Mouse (Mus musculus) hindbrain, embryonic 15.5 days (tissue): ENCODE measurements around the gene Taok2. TPM values are rescaled to one million over a fixed set of nuclear protein-coding genes. Genes with fewer than 3 reads are reported as not detected.
A peak's percentile ranks its signal among the peaks of the same experiment; 100 is the strongest.

Experiments used
- ATAC-seq: fragments of 200-750 bp; cut with Nextera tagmentation; 2 replicates; pipeline ENCODE4 v1.8.0; 2017; ENCODE audit warnings: low read depth, moderate number of reproducible peaks, moderate TSS enrichment; ENCODE audit not compliant: low FRiP score
- H3K27ac ChIP-seq: fragments of 300-500 bp; sonication (generic); replicated peaks from 2 replicates; pipeline ENCODE4 v1.5.1; 2015; ENCODE audit warnings: mild to moderate bottlenecking, inconsistent platforms
- H3K27me3 ChIP-seq: fragments of 300-500 bp; sonication (generic); 2 replicates; pipeline ENCODE4 v1.6.1; 2015; ENCODE audit warnings: control low read depth, inconsistent platforms
- H3K36me3 ChIP-seq: fragments of 300-500 bp; sonication (generic); 2 replicates; pipeline ENCODE4 v1.6.1; 2015; ENCODE audit warnings: control low read depth, inconsistent platforms
- H3K4me1 ChIP-seq: fragments of 300-500 bp; sonication (generic); replicated peaks from 2 replicates; pipeline ENCODE4 v1.6.1; 2015; ENCODE audit warnings: control low read depth, inconsistent platforms
- H3K4me2 ChIP-seq: fragments of 300-500 bp; sonication (generic); 2 replicates; pipeline ENCODE4 v1.6.1; 2015; ENCODE audit warnings: moderate library complexity, mild to moderate bottlenecking, inconsistent platforms
- H3K4me3 ChIP-seq: fragments of 300-500 bp; sonication (generic); 2 replicates; pipeline ENCODE4 v1.5.1; 2015; ENCODE audit warnings: mild to moderate bottlenecking, inconsistent platforms
- H3K9ac ChIP-seq: fragments of 300-500 bp; sonication (generic); 2 replicates; pipeline ENCODE4 v1.6.1; 2015; ENCODE audit warnings: inconsistent platforms
- H3K9me3 ChIP-seq: fragments of 300-500 bp; sonication (generic); 2 replicates; pipeline ENCODE4 v1.6.1; 2016; ENCODE audit warnings: control low read depth, inconsistent platforms
- WGBS: fragments of 180-500 bp; shearing (Covaris S2); methylation state at CpG from one replicate; pipeline ENCODE4 v1.1.7; 2015; 5-methylcytosine and 5-hydroxymethylcytosine counted together
- polyA plus RNA-seq: library from polyadenylated mRNA; unstranded; fragments of >200 nt; fragmentation: Nextera tagmentation; extraction: Ambion mirVana; gene quantifications from 2 replicates; pipeline ENCODE4 v1.2.1, GENCODE M21; 2015

The Taok2 gene
- polyA plus RNA-seq, 1 experiment from 2014 or later: 58.1 TPM

DNA sequence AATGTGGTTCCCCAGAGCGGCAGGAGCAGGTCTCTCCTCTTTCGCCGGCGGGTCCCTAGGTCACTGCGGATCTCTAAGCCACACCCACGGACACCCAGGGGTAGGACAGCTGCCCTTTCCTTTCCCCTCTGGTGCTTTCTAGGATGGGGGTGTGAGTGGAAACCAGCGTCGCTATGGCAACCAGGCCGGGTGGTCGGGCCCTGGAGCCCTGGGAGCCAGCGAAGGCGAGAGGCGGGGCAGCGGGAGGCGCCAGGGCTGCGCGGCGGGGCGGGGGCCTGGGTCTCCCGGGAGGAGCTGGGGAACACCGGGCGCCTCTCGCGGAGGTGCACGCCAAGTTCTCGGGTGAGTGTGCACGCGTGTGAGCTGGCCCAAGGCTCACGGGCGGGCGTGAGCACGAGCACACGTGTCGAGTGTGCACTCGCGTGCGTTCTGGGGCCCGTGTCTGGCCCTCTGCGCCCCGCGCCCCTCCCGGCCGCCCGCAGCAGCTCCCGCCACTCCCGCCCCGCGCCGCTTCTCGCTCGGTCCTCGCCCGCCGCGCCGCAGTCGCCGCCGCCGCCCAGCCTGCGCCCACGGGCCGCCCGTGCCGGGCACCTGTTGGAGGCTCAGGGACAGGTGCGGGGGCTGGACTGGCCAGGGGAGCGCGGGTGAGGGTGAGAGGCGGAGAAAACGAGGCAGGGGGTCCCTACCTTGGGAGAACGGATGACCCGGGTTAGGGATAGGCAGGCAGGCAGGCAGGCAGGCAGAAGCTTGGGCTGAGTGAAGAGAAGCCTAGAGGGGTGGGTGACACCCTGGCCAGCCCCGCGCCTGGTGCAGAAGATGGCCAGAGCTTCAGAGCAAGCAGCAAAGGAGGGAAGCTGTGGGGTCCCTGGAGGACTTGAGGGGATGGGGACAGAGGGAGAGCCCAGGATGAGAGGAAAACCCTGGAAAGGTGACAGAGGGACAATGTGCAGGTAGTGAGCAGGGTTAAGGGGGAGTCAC is 36.8 kb downstream of the Taok2 start:
- Histone ChIP-seq H3K4me1 (peaks cover 24% of the 10 kb centered on the region), H3K27me3 (peaks cover 10% of the 10 kb centered on the region), H3K9me3 (no peaks in the 10 kb centered on the region), H3K36me3 (peaks cover 9% of the 10 kb centered on the region), H3K27ac (peak overlapping the region; percentile 30; the same call in 1 of the 2 replicates), H3K9ac (peak overlapping the region; percentile 64), H3K4me3 (peak overlapping the region; percentile 55), H3K4me2 (peak overlapping the region; percentile 95)
- ATAC-seq: peak; percentile 47
- under 1% methylated on average over 54 of the region's 74 CpGs for WGBS

DNA sequence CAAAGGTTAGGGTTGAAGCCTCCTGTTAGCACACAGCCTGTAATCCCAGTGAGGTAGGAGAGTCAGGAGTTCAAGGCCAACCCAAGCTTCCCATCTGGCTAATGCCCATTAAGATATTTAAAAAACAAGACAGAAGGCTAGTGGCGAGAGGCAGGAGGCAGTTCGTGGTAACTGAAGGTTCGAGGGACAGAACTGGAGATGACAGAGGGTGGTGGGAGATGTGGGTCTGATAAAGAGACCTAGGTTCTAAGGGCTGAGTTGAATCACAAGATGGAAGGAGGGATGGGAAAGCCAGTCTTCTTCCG is 37.4 kb downstream of the Taok2 start, which contains the start of gene Doc2a:
TSS of gene Doc2a (plus strand) at position 301 of the 305 bp plus-strand sequence.
- 16% methylated on average over 4 of the region's 4 CpGs for whole genome bisulfite sequencing
- peaks cover 24% of the 10 kb centered on the region for H3K4me1 ChIP-seq
- peak within 1 kb of the TSS; percentile 64 for H3K9ac ChIP-seq
- no peaks in the 10 kb centered on the region for H3K9me3 ChIP-seq
- H3K36me3 ChIP-seq: peaks cover 3% of the 10 kb centered on the region; the same call in 1 of the 2 replicates
- H3K4me3 ChIP-seq: peak within 1 kb of the TSS; percentile 55
- peak within 1 kb of the TSS; percentile 95 for H3K4me2 ChIP-seq
- no peak for ATAC-seq
- peaks cover 10% of the 10 kb centered on the region for H3K27me3 ChIP-seq
- H3K27ac ChIP-seq: peak within 1 kb of the TSS; percentile 30; the same call in 1 of the 2 replicates

- H3K9me3 ChIP-seq: no peaks in the 10 kb centered on the region
- H3K27ac ChIP-seq: no peak overlapping the region
- no peaks in the 10 kb centered on the region for H3K36me3 ChIP-seq
- H3K9ac ChIP-seq: no peak overlapping the region
- no peak for ATAC-seq
- WGBS: 29% methylated on average over 2 of the region's 2 CpGs
- H3K27me3 ChIP-seq: peaks cover 10% of the 10 kb centered on the region
- no peak overlapping the region for H3K4me2 ChIP-seq
- peaks cover 24% of the 10 kb centered on the region for H3K4me1 ChIP-seq
- no peak overlapping the region for H3K4me3 ChIP-seq
Observed at GRCm38 (mm10) chr7:126845516-126845915, 39.0 kb downstream of the Taok2 start.

GRCm38 (mm10) chr7:126843276-126843675 is 41.2 kb downstream of the Taok2 start:
- no peak for ATAC-seq
- Histone ChIP-seq H3K4me1 (peaks cover 11% of the 10 kb centered on the region), H3K4me2 (no peak overlapping the region), H3K4me3 (no peak overlapping the region), H3K27ac (no peak overlapping the region), H3K9ac (no peak overlapping the region), H3K36me3 (no peaks in the 10 kb centered on the region), H3K27me3 (no peaks in the 10 kb centered on the region), H3K9me3 (no peaks in the 10 kb centered on the region)
- WGBS: 81% methylated on average over 9 of the region's 9 CpGs

GRCm38 (mm10) chr7:126833294-126833693 is 51.2 kb downstream of the Taok2 start:
- H3K27me3 ChIP-seq: no peaks in the 10 kb centered on the region
- H3K27ac ChIP-seq: no peak overlapping the region
- no peak overlapping the region for H3K4me2 ChIP-seq
- ATAC-seq: no peak
- H3K36me3 ChIP-seq: no peaks in the 10 kb centered on the region
- H3K9me3 ChIP-seq: no peaks in the 10 kb centered on the region
- WGBS: 100% methylated on average over 1 of the region's 1 CpGs
- no peak overlapping the region for H3K4me3 ChIP-seq
- no peak overlapping the region for H3K9ac ChIP-seq
- peaks cover 16% of the 10 kb centered on the region for H3K4me1 ChIP-seq

GRCm38 (mm10) chr7:126832036-126832598 is 52.4 kb downstream of the Taok2 start:
- Histone ChIP-seq H3K27me3 (no peaks in the 10 kb centered on the region), H3K4me1 (peaks cover 20% of the 10 kb centered on the region), H3K27ac (0 out of 2 replicates have a peak overlapping the region, but pooled peaks have one; percentile 54), H3K9ac (no peak overlapping the region), H3K4me2 (peak overlapping the region; percentile 61), H3K4me3 (peak overlapping the region; percentile 27), H3K36me3 (no peaks in the 10 kb centered on the region), H3K9me3 (no peaks in the 10 kb centered on the region)
- 2% methylated on average over 21 of the region's 21 CpGs for WGBS
- ATAC-seq: peak; percentile 79

DNA sequence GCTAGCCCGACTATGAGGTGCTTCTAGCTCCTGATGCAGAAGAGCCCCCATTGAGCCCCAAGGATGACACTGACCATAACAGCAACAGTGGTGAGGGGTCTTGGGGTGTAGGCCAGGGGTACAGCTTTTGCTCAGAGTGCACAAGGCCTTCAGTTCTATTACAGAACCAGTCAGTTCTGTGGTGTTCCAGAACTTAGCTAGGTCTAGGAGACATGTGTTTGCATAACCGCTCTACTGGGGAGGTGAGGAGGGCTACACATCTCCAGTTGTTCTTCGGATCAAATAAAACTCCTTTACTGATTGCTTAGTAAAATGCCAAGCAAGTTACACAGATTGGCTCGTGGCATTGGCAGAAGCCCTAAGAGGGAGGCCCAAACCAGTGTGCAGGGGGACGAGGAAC is 53.0 kb downstream of the Taok2 start, which contains the start of gene 4930451I11Rik:
TSS of gene 4930451I11Rik (minus strand) at position 101 of the 400 bp plus-strand sequence.
- Histone ChIP-seq H3K9ac (no peak within 1 kb of the TSS), H3K36me3 (no peaks in the 10 kb centered on the region), H3K27me3 (no peaks in the 10 kb centered on the region), H3K4me3 (peak within 1 kb of the TSS; percentile 27), H3K9me3 (no peaks in the 10 kb centered on the region), H3K4me2 (peak within 1 kb of the TSS; percentile 61), H3K27ac (0 out of 2 replicates have a peak within 1 kb of the TSS, but pooled peaks have one; percentile 54), H3K4me1 (peaks cover 25% of the 10 kb centered on the region)
- ATAC-seq: 0 out of 2 replicates have a peak, but pooled peaks have one; percentile 10
- 53% methylated on average over 5 of the region's 5 CpGs for WGBS

DNA sequence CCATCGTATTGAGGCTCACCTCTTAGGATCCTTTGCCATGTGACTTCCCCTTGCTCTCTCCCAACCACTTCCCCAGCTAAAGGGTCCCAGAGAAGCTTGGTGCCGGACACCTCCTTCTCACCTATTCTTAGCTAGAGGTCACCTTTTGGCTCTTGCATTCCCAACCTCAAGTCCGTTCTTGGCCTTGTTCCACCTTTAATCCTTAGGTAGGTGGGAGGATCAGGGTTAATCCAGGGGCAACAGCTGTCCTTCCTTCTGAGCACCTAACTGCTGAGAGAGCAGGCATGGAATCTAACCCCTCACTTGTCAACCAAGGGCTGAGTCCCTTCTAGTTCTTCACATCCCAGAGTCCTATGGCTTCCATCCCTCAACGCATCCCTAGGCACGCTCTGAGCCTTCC is 58.6 kb downstream of the Taok2 start:
- ATAC-seq: no peak
- Histone ChIP-seq H3K36me3 (no peaks in the 10 kb centered on the region), H3K9ac (no peak overlapping the region), H3K4me2 (no peak overlapping the region; the same call in 1 of the 2 replicates), H3K4me1 (peaks cover 52% of the 10 kb centered on the region), H3K9me3 (no peaks in the 10 kb centered on the region), H3K27ac (no peak overlapping the region), H3K27me3 (no peaks in the 10 kb centered on the region), H3K4me3 (no peak overlapping the region)
- WGBS: 72% methylated on average over 5 of the region's 5 CpGs

DNA sequence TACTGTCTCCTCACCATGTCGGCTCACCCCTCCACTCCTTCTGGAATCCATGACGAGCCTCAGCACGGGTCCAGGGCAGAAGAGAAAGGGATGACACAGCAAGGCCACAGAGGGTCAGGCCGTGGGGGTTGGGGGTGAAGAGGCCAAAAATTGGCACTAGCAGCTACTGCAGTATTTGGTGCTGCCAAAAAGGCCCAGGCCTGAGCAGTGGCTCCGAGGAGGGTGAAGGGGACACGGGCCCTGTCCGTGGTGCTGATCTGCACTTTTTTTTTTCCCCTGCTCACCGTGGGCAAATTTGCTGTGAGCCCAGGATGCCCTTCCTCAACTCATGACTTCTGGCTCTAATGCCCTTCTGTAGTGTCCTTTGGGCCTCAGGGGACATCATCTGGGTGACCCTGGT is 59.1 kb downstream of the Taok2 start:
- Histone ChIP-seq H3K4me1 (peaks cover 52% of the 10 kb centered on the region), H3K9me3 (no peaks in the 10 kb centered on the region), H3K4me3 (peak overlapping the region; percentile 76; the same call in 1 of the 2 replicates), H3K4me2 (peak overlapping the region; percentile 67), H3K9ac (no peak overlapping the region), H3K27ac (no peak overlapping the region), H3K36me3 (no peaks in the 10 kb centered on the region), H3K27me3 (no peaks in the 10 kb centered on the region)
- WGBS: 26% methylated on average over 8 of the region's 8 CpGs
- ATAC-seq: no peak

GRCm38 (mm10) chr7:126823940-126824339 is 60.6 kb downstream of the Taok2 start:
- no peak for ATAC-seq
- peak overlapping the region; percentile 76 for H3K4me3 ChIP-seq
- no peaks in the 10 kb centered on the region for H3K36me3 ChIP-seq
- peak overlapping the region; percentile 67 for H3K4me2 ChIP-seq
- no peaks in the 10 kb centered on the region for H3K27me3 ChIP-seq
- peak overlapping the region; percentile 90 for H3K9ac ChIP-seq
- H3K27ac ChIP-seq: peak overlapping the region; percentile 93
- H3K4me1 ChIP-seq: peaks cover 48% of the 10 kb centered on the region
- H3K9me3 ChIP-seq: no peaks in the 10 kb centered on the region
- WGBS: 5% methylated on average over 10 of the region's 10 CpGs

DNA sequence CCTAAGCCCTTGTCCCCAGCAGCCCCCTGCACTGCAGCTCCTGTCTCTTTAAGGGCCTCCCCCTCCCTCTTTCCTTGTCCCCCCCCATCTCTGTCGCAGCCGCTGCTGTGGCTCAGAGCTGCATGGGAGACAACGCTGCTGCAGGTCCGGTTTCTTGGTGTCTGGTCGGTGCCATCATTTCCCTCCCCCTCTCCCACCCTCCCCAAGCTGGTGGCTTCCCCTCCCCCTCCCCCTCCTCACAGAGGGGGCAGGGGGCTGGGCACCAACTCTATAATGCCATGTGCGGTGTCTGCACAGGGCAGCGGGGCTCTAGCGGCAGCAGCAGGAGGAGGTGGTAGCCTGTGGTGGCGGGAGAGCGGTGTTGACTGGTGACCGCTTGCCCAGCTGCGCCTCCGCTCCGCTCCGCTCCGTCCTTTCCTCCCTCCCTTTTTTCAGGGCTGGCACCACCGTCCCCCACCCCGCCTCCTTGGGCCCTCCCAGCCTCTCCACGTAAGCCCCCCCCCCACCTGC is 61.2 kb downstream of the Taok2 start:
- peak; percentile 88 for ATAC-seq
- H3K36me3 ChIP-seq: no peaks in the 10 kb centered on the region
- no peaks in the 10 kb centered on the region for H3K27me3 ChIP-seq
- H3K4me2 ChIP-seq: peak overlapping the region; percentile 67
- peaks cover 48% of the 10 kb centered on the region for H3K4me1 ChIP-seq
- peak overlapping the region; percentile 90 for H3K9ac ChIP-seq
- no peaks in the 10 kb centered on the region for H3K9me3 ChIP-seq
- H3K27ac ChIP-seq: peak overlapping the region; percentile 93
- H3K4me3 ChIP-seq: peak overlapping the region; percentile 76
- WGBS: under 1% methylated on average over 16 of the region's 19 CpGs

DNA sequence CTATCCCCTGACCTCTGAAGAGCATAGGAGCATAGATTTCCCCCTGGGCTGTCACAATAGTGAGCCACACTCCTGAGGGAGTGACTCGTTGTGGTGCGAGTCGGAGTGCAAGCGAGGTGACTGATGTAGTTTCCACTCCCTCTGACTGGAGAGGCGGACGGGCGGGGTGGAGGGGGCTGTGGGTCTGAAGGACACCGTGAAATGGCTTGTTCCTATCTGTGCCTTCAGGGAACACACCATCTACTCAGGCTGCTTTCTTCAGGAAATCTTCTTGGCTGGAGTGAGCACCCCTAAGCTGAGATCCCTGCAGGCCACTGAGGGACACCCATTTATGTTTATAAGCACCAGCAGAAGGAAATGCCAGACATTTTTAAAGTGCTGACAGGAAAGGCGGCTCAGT is 61.8 kb downstream of the Taok2 start:
- Histone ChIP-seq H3K9ac (peak overlapping the region; percentile 90), H3K4me1 (peaks cover 48% of the 10 kb centered on the region), H3K9me3 (no peaks in the 10 kb centered on the region), H3K4me2 (peak overlapping the region; percentile 67), H3K36me3 (no peaks in the 10 kb centered on the region), H3K27ac (peak overlapping the region; percentile 93), H3K27me3 (no peaks in the 10 kb centered on the region), H3K4me3 (peak overlapping the region; percentile 76)
- WGBS: 9% methylated on average over 8 of the region's 9 CpGs
- peak; percentile 33; the same call in 1 of the 2 replicates for ATAC-seq
